Mouse (Mus musculus) ES-E14 (cell line): ENCODE data around the gene Ttc4. TPM values are rescaled to one million over a fixed set of nuclear protein-coding genes. Genes with fewer than 3 reads are reported as not detected.

Experiments
- DNase-seq: peaks from one replicate; pipeline ENCODE4 v3.0.0-alpha.2; 2013; ENCODE audit warnings: low read depth, low spot score
- H3K27ac ChIP-seq: 2 replicates; pipeline ENCODE4 v1.5.1; 2012; ENCODE audit warnings: low read depth, mild to moderate bottlenecking, low read length, moderate library complexity, mixed read lengths; ENCODE audit not compliant: poor library complexity, insufficient read depth, severe bottlenecking
- H3K36me3 ChIP-seq: 2 replicates; pipeline ENCODE4 v1.6.1; 2012; ENCODE audit warnings: mild to moderate bottlenecking, low read length, moderate library complexity, mixed read lengths; ENCODE audit not compliant: control insufficient read depth, poor library complexity, insufficient read depth, severe bottlenecking
- H3K4me1 ChIP-seq, 2 experiments: fragments of 150-350 bp in 1 of 2; sonication (generic) in 1 of 2; 2 replicates each; pipeline ENCODE4 v1.6.1; 2012; ENCODE audit warnings: low read length in 2 of 2, mild to moderate bottlenecking in 1 of 2, mixed read lengths in 1 of 2; ENCODE audit not compliant: control insufficient read depth in 2 of 2, insufficient read depth in 2 of 2, poor library complexity in 1 of 2
- H3K4me3 ChIP-seq, 2 experiments: fragments of 150-350 bp in 1 of 2; sonication (generic) in 1 of 2; 2 replicates each; pipeline ENCODE4 v1.5.1; 2012; ENCODE audit warnings: low read length in 2 of 2, low read depth in 1 of 2, mild to moderate bottlenecking in 1 of 2, mixed read lengths in 1 of 2; ENCODE audit not compliant: insufficient read depth in 1 of 2, poor library complexity in 1 of 2, severe bottlenecking in 1 of 2
- H3K9ac ChIP-seq: 2 replicates; pipeline ENCODE4 v1.6.1; 2012; ENCODE audit warnings: low read depth, mild to moderate bottlenecking, low read length, mixed read lengths; ENCODE audit not compliant: poor library complexity, insufficient read depth, severe bottlenecking
- H3K9me3 ChIP-seq: fragments of 150-350 bp; sonication (generic); 2 replicates; pipeline ENCODE4 v1.6.1; 2012; ENCODE audit warnings: low read depth, mild to moderate bottlenecking, low read length; ENCODE audit not compliant: control insufficient read depth, insufficient read depth
- CHD2 ChIP-seq: IDR thresholded peaks from 2 replicates; pipeline ENCODE4 v1.6.1; 2014; ENCODE audit warnings: mild to moderate bottlenecking, low read depth, low read length, inconsistent platforms
- HCFC1 ChIP-seq: IDR thresholded peaks from 2 replicates; pipeline ENCODE4 v1.6.1; 2012; ENCODE audit warnings: low read length, inconsistent platforms, borderline replicate concordance; ENCODE audit not compliant: insufficient read depth
- MAFK ChIP-seq: IDR thresholded peaks from 2 replicates; pipeline ENCODE4 v1.6.1; 2014; ENCODE audit warnings: mild to moderate bottlenecking, low read depth, low read length, inconsistent platforms; ENCODE audit not compliant: insufficient read depth
- ZC3H11A ChIP-seq: IDR thresholded peaks from 2 replicates; pipeline ENCODE4 v1.6.1; 2012; ENCODE audit warnings: low read depth, mild to moderate bottlenecking, inconsistent platforms, low read length, borderline replicate concordance
- ZNF384 ChIP-seq: IDR thresholded peaks from 2 replicates; pipeline ENCODE4 v1.6.1; 2012; ENCODE audit warnings: low read depth, low read length, inconsistent platforms
- in situ Hi-C, 2 experiments: fragments of 600-800 bp; cut with MboI; formaldehyde crosslinking; loops; one replicate each; pipeline ENCODE4 v1.15.1; 2025; ENCODE audit warnings: low sequenced_read_pairs in 2 of 2, inconsistent platforms in 1 of 2; ENCODE audit not compliant: unreplicated experiment in 2 of 2
- total RNA-seq: library from RNA; depleted of rRNA; stranded (reverse); fragments of 300-350 nt; gene quantifications from 2 replicates; pipeline ENCODE4 v1.2.3, GENCODE M21; 2012; rRNA removed

The Ttc4 gene
- total RNA-seq, 1 experiment, result 47.1 TPM

DNA sequence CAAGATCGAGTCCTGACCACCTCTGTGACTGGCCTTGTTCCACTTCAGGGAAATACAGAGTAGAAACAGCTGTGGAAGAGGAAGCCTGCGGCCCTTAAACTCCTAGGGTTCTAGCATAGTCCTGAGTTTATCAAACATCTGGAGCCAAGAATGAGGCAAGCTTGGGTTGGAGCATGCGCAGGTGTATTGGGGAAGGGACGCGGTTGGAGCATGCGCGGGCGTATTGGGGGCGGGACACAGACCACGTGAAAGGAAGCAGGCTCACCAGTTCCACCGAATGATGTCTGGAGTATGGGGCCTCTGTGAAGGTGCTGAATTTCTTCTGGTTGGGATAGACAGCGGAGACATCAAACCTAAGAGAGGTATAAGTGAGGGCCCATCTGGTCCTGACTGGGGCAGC lies 63.1 kb downstream of the Ttc4 start:
- Histone ChIP-seq H3K9me3 (no peaks in the 10 kb centered on the region), H3K4me3 (peak overlapping the region; percentile 11 to 50), H3K4me1 (peaks cover 2 to 28% of the 10 kb centered on the region in 2 experiments; a peak in 2 of 4 replicates), H3K27ac (no peak overlapping the region), H3K9ac (peak overlapping the region; percentile 69; the same call in 1 of the 2 replicates), H3K36me3 (no peaks in the 10 kb centered on the region)
- in situ Hi-C loops, result loop anchor here in 1 of 2 experiments (10.0 kb wide), 1 partner anchor 99 kb away; no protein-coding TSS in a partner anchor
- peak; percentile 68 for DNase-seq
- TF ChIP-seq ZC3H11A (no peak), CHD2 (no peak), MAFK (no peak), ZNF384 (no peak), HCFC1 (no peak)

DNA sequence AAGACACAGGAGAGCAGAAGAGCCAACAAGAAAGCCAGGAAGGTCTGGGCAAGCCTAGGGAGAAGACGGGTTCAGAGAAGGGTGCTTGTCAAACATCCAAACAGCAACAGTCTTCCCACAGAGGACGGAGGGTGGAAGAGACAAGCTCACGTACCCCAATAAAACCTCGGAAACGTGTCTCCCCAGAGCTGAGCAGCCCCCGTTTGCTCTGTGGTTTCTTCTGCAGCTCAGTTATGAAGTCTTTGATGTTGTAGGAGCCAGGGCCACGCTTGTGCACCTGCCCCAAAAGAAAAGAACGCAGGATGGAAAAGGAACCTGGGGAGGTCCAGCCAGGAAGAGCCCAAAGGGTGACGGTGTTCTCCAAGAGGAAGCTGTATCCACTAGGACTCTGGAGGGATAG lies 63.9 kb downstream of the Ttc4 start:
- Histone ChIP-seq H3K9ac (peak overlapping the region; percentile 33; the same call in 1 of the 2 replicates), H3K4me1 (peaks cover 2 to 28% of the 10 kb centered on the region in 2 experiments; a peak in 2 of 4 replicates), H3K4me3 (no peak overlapping the region), H3K27ac (no peak overlapping the region), H3K9me3 (no peaks in the 10 kb centered on the region), H3K36me3 (no peaks in the 10 kb centered on the region)
- TF ChIP-seq HCFC1 (no peak), MAFK (no peak), CHD2 (no peak), ZNF384 (no peak), ZC3H11A (no peak)
- DNase-seq, result no peak
- in situ Hi-C loops, result loop anchor here in 1 of 2 experiments (10.0 kb wide), 1 partner anchor 100 kb away; no protein-coding TSS in a partner anchor

DNA sequence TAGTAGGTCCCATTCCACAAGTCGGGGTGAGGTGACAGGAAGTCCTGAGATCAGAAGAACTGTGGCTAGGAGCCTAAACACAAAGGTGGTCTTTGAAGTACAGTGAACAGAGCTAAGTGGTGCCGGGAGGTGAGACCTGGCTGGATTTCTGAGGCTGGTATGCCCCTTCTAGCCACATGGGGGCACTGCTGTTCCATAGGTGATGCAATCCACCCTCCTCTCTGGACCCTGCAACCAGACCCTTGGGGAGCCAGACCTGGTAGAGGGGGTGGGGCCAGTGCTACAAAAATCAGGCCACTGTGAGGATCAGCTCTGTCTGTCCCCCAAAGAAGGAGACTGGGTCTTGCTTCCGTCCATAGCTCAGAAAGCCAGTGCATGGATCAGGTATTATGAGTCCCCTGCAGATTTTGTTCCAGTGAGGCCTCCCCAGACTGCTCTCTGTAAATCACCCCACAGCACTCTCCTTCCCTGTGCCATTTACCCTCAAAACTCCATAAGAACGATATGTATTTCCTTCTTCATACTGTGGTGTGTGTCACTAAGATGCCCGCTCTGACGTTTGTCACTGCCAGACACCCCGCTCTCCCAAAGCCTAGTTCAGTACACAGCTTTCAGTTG lies 64.5 kb downstream of the Ttc4 start:
- H3K4me3 ChIP-seq, result no peak overlapping the region
- in situ Hi-C loops, result loop anchor here in 1 of 2 experiments (10.0 kb wide), 1 partner anchor 101 kb away; no protein-coding TSS in a partner anchor
- H3K27ac ChIP-seq, result no peak overlapping the region
- H3K9me3 ChIP-seq, result no peaks in the 10 kb centered on the region
- DNase-seq, result peak; percentile 70
- H3K36me3 ChIP-seq, result no peaks in the 10 kb centered on the region
- peaks cover 2 to 28% of the 10 kb centered on the region in 2 experiments; a peak in 2 of 4 replicates for H3K4me1 ChIP-seq
- TF ChIP-seq CHD2, result no peak
- peak; percentile 88 for TF ChIP-seq ZC3H11A
- no peak for TF ChIP-seq ZNF384
- no peak for TF ChIP-seq HCFC1
- TF ChIP-seq MAFK, result 0 out of 2 replicates have a peak, but pooled peaks have one; percentile 31
- peak overlapping the region; percentile 47; the same call in 1 of the 2 replicates for H3K9ac ChIP-seq

DNA sequence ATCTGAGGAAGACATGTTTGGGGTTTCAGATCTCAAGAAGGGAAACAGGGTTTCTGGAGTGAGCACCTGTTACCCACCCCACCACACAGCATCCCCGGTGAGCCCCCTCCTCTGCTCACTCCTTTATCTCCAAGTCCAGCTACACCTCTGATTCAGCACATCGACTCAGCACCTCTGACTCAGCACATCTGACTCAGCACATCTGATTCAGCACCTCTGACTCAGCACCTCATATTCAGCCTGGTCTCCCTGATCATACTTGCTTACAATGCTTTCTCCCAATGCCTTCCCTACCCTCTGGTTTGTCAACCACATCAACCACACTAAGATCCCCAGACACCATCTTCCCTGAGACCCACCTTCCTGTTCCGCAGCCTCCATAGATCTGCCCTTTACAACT lies 65.2 kb downstream of the Ttc4 start:
- no peak for DNase-seq
- Histone ChIP-seq H3K4me3 (no peak overlapping the region), H3K27ac (no peak overlapping the region), H3K9me3 (no peaks in the 10 kb centered on the region), H3K9ac (peak overlapping the region; percentile 47; the same call in 1 of the 2 replicates), H3K4me1 (peaks cover 2 to 28% of the 10 kb centered on the region in 2 experiments; a peak in 2 of 4 replicates), H3K36me3 (no peaks in the 10 kb centered on the region)
- in situ Hi-C loops, result loop anchor here in 1 of 2 experiments (10.0 kb wide), 1 partner anchor 101 kb away; no protein-coding TSS in a partner anchor
- TF ChIP-seq MAFK (peak; percentile 99), HCFC1 (no peak), CHD2 (no peak), ZNF384 (no peak), ZC3H11A (no peak)

DNA sequence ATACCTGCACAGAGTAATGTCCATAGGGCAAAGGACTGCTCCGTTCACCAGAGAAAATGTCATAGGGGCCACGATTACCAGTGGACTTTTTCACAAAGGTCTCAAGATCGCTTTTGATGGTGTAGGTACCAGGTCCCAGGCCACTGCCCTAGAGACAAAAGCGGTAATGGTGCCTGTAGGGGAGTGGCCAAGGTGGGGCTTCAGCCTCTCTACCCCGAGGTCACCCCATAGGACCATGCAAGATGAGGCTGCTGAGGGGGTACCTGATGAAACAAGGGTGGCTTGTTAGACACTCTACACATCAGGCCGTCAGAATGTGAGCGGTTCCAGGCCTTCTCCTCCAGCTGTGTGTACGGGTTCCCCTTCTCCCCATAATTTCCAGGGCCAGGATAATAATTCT lies 65.6 kb downstream of the Ttc4 start:
- Histone ChIP-seq H3K4me1 (peaks cover 2 to 28% of the 10 kb centered on the region in 2 experiments; a peak in 2 of 4 replicates), H3K27ac (no peak overlapping the region), H3K36me3 (no peaks in the 10 kb centered on the region), H3K9ac (no peak overlapping the region), H3K9me3 (no peaks in the 10 kb centered on the region), H3K4me3 (no peak overlapping the region)
- TF ChIP-seq ZNF384, result no peak
- TF ChIP-seq MAFK, result no peak
- no peak for TF ChIP-seq ZC3H11A
- no peak for TF ChIP-seq CHD2
- in situ Hi-C loops, result loop anchor here in 1 of 2 experiments (10.0 kb wide), 1 partner anchor 102 kb away; no protein-coding TSS in a partner anchor
- no peak for DNase-seq

Other genes with a start within 250 kb of the Ttc4 start
- 1.6 and 2.9 TPM in 2 replicates for gene Pcsk9, start 214.6 kb downstream of the Ttc4 start, total RNA-seq
- gene Bsnd, start 186.7 kb downstream of the Ttc4 start, total RNA-seq, result 0.09 TPM in 1 of 2 replicates, not detected in the other
- gene Dhcr24, start 117.9 kb downstream of the Ttc4 start, total RNA-seq, result 223 and 321 TPM in 2 replicates
- gene Lexm, start 61.7 kb downstream of the Ttc4 start, total RNA-seq, result 2.1 and 2.9 TPM in 2 replicates
- 0.09 and 0.16 TPM in 2 replicates for gene Ttc22, start 56.5 kb downstream of the Ttc4 start, total RNA-seq
- gene Pars2, start 27.9 kb downstream of the Ttc4 start, total RNA-seq, result 12.1 and 14.7 TPM in 2 replicates
- 0.45 and 0.63 TPM in 2 replicates for gene Mroh7, start 52.0 kb upstream of the Ttc4 start, total RNA-seq
- gene Fam151a, start 54.9 kb upstream of the Ttc4 start, total RNA-seq, result 1.4 and 2.2 TPM in 2 replicates
- gene Acot11, start 126.1 kb upstream of the Ttc4 start, total RNA-seq, result 2.1 and 2.5 TPM in 2 replicates
- 42.3 and 42.6 TPM in 2 replicates for gene Ssbp3, start 231.8 kb upstream of the Ttc4 start, total RNA-seq